Mouse (Mus musculus): ENCODE results near the gene Gm960.

The Gm960 gene

DNA sequence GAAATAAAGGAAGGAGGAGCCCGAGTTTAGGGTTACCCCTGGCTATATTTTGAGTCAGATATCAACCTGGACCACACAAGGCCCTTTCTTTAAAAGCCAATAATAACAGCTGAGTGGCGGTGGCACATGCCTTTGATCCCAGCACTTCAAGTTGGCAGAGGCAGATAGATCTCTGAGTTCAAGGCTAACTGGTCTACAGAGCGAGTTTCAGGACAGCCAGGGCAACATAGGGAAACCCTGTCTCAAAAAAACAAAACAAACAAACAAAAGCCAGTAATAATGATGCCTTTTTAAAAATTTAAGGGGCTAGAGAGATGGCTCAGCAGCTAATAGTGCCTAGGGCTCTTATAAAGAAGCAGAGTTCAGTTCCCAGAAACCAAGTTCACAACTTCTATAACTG, 4.1 kb downstream of the Gm960 start:
- ChIA-PET POLR2A (interaction anchor here in 2 of 4 experiments (1.0 kb wide), 3 partner anchors 11 to 79 kb away, joined by 3 to 4 read pairs (median 3); partner anchors contain the start of gene Lrfn4 (in 1 of the 2)), CTCF (interaction anchor here in 1 of 4 experiments (0.6 kb wide), 1 partner anchor 49 kb away, joined by 3 read pairs; no protein-coding TSS in a partner anchor)

DNA sequence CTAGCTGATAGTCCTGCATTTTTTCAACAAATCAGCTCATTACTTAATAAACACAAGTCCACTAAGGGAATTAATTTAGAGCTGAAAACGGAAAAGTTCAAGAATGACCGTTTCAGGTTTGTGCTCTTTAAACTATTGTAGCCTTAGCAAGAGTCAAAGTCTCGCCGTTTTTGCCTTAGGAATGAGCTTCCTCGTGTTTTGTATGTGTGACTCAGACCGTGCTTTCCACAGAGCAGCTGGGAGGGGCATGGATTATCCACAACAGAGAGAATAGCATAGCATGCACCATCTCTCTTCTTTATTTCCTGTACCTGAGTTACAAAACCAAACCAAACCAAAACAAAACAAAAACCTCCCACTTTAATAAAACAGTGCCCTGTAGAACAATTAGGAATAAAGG, 26.1 kb downstream of the Gm960 start:
- ChIA-PET POLR2A (interaction anchor here in 1 of 4 experiments (1.1 kb wide), 1 partner anchor 12 kb away, joined by 3 read pairs; no protein-coding TSS in a partner anchor), CTCF (interaction anchor here in 1 of 4 experiments (0.6 kb wide), 1 partner anchor 1908 kb away, joined by 5 read pairs; no protein-coding TSS in a partner anchor)

DNA sequence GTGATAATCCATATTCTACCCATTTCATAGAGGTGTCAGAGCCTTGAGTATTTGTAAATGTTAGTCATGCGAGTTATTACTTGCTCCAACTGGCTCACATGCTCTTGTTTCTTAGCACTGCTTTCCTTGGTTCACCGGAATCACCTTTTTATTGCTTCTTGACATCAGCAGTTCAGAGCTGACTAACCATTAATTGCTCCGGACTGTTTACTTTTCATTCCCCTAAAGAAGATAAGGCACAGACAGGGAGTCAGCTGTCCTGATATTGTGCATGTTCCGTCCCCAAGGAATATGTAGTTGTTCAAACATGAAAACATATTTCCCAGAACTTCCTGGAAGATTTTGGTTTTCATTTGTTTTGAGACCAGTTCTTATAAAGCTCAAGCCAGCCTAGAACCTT, 27.7 kb downstream of the Gm960 start:
- ChIA-PET POLR2A (no interaction called here), CTCF (no interaction called here)

DNA sequence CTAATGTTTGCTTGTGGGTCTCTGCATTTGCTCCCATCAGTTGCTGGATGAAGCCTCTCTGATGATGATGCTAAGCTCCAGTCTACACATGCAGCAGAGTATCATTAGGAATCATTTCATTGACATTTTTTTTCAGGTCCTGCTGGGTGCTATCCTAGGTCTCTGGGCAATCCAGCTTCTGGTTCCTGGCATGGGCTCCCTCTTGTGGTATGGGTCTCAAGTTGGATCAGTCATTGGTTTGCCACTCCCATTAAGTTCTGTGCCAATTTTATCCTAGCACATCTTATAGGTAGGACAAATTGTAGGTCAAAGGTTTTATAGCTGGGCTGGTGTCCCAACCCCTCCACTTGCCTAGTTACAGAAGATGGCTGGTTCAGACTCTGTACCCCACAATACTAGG, 31.7 kb downstream of the Gm960 start:
- CTCF ChIA-PET = interaction anchor here in 3 of 4 experiments (0.6 to 1.1 kb wide), 4 partner anchors 22 to 169 kb away, joined by 3 to 5 read pairs (median 4); no protein-coding TSS in a partner anchor

DNA sequence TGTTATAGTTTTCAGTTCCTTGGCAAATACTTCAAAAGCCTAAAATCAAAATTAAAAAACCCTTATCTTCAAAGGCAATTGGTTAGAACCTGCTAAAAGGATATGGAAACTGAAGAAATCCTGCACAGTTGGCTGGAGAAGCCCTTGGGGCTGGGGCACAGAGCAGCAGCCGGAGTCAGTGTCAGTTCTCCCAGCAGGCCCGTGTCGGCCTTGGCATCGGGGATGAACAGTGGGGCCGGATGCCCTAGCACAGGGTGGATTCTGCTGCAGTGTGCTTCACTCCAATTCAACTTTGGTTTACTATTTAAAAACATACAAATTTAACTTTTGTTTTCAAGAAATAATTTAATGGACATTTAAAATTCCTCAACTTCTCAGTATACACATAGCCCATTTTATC, 40.3 kb downstream of the Gm960 start:
- ChIA-PET POLR2A (no interaction called here), CTCF (no interaction called here)

More for the DNA sequence above, 31.7 kb downstream of the Gm960 start:
- POLR2A ChIA-PET = interaction anchor here in 1 of 4 experiments (1.4 kb wide), 1 partner anchor 90 kb away, joined by 4 read pairs; the partner anchor contains the start of gene Rbm4b

DNA sequence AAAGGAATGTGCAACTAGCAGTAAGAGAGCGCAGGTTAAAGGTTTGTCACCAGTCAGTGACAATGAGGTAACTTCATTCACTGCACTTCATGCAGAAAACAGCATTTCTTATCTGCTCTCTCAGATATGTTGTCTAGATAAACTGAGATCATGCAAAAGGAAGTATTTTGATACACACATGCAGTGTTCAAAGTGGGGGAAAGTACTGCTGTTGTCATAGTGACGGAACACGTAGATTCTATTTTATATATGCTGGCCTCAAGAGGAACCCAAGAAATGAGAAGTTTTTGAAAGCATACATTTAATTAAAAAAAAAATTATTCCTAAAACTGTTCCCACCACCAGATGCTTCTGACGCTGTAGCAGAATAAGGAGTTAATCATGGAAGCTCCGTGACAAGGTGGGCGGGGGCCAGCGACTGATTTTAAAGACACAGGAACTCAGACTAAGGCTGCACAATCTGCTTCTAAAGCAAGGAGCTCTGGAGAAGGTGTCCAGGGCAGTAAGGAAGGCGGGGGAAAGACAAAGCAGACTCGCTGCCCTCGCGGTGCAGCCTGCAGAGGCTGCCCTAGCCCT, 51.5 kb downstream of the Gm960 start:
- POLR2A ChIA-PET = interaction anchor here in 1 of 4 experiments (0.7 kb wide), 1 partner anchor 297 kb away, joined by 8 read pairs; no protein-coding TSS in a partner anchor
- CTCF ChIA-PET = interaction anchor here in 2 of 4 experiments (0.6 to 1.1 kb wide), 3 partner anchors 74 to 406 kb away, joined by 3 to 4 read pairs (median 3); no protein-coding TSS in a partner anchor

DNA sequence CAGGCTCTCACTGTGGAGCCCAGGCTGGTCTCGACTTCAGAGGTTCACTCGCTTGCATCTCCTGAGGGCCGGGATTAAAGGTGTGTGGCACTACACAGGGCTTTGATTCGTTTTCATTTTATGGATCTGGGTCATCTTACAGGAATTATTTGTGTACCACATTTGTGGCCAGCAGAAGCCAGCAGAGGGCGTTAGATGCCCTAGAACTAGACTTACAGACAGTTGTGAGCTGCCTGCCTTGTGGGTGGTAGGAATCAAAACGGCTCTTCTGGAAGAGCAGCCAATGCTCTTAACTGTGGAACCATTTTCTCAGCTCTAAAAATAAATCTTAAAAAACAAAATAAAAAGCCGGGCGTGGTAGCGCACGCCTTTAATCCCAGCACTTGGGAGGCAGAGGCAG, 54.2 kb downstream of the Gm960 start:
- ChIA-PET POLR2A (interaction anchor here in 2 of 4 experiments (0.6 to 1.6 kb wide), 5 partner anchors 8 to 99 kb away, joined by 3 to 6 read pairs (median 3); no protein-coding TSS in a partner anchor), CTCF (interaction anchor here in 3 of 4 experiments (0.6 to 1.9 kb wide), 18 partner anchors 9 to 410 kb away, joined by 3 to 19 read pairs (median 3); no protein-coding TSS in a partner anchor)

DNA sequence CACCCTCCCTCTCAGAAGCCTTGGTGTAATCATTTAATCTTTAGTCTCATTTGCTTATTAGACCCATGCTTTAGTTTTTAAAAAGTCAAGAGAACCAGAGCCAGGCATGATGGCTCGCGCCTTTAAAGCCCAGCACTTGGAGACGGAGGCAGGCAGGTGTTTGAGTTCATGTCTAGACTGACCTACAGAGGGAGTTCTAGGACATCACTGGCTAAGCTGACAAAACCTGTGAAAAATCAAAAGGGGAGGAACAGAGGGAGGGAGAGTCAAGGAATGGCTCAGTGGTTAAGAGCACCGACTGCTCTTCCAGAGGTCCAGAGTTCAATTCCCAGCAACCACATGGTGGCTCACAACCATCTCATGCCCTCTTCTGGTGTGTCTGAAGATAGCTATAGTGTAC, 62.5 kb downstream of the Gm960 start:
- ChIA-PET POLR2A (interaction anchor here in 1 of 4 experiments (1.0 to 1.2 kb wide), 2 partner anchors 9 to 20 kb away, joined by 3 read pairs; partner anchors contain the start of gene Lrfn4), CTCF (interaction anchor here (0.6 to 1.5 kb wide), 6 partner anchors 11 to 531 kb away, joined by 3 to 6 read pairs (median 4); partner anchors contain the start of gene Rce1 (in 1 of the 4))

DNA sequence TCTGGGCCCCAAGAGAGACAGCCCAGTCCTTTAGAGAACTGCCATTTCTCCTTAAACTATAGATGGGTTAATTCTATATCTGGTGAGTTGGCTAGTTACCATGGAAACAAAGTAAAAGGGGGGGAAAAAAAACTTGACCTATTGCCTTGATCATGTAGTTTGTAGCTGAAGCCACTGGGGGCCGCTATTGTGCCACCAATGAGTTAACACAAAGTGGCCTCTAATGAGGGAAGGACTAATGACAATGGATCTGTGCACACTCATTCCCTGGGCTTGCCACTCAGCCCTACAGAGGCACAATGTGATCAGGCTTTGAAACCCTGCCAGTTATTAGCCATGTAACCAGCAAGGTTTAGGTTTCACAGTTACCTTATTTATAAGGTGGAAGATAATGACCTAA, 69.6 kb downstream of the Gm960 start:
- ChIA-PET CTCF (interaction anchor here in 3 of 4 experiments (0.5 to 1.8 kb wide), 15 partner anchors 9 to 249 kb away, joined by 3 to 7 read pairs (median 4); partner anchors contain the start of genes Lrfn4 (in 1 of the 3) and Zdhhc24 (in 1 of the 3)), POLR2A (interaction anchor here in 3 of 4 experiments (0.5 to 1.4 kb wide), 4 partner anchors 13 to 183 kb away, joined by 3 to 4 read pairs (median 3); partner anchors contain the start of genes Gm21992 (in 1 of the 3), Lrfn4 (in 1 of the 3) and Rbm14 (in 1 of the 3))

DNA sequence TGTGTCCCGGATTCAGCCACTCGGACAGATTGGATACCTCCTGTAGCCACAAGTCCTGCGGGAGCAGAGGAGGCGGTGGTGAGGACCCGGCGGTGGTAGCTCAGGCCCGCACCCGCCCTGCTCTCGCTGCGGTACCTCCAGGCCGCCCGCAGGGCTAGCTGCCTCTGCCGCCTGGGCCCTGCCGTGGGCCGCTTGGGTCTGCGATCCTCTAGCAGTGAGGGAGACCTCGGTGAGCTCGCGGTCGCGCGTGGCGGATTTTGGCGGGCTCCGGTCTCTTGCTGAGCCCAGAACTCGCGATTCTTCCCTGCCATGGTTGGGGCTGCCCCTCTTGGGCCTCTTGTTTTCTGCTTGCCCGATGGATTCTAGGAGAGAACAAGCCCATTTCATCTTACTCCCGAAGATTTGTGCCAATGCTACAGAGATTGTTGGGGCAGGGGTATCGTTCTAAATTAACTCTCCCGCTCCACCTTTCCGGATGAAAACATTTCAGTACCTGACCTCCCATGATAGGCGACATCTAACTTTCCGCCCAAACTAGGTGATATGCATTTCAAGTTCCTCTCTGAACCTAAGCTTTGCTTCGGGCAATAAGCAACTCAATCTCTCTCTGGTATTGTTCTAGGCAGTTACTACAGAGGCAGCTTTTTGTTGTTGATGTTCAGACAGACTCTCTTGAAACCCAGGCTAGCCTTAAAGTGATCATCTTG, 72.5 kb downstream of the Gm960 start:
- ChIA-PET POLR2A (interaction anchor here (0.6 to 3.4 kb wide), 53 partner anchors 9 to 580 kb away, joined by 3 to 43 read pairs (median 4); partner anchors contain the start of genes Lrfn4 (in 3 of the 4), Pcx (in 2 of the 4), Rbm14 (in 2 of the 4) and Sptbn2 (in 2 of the 4)), CTCF (interaction anchor here in 3 of 4 experiments (0.5 to 2.3 kb wide), 19 partner anchors 8 to 1418 kb away, joined by 3 to 10 read pairs (median 4); partner anchors contain the start of gene Klc2 (in 1 of the 3))

DNA sequence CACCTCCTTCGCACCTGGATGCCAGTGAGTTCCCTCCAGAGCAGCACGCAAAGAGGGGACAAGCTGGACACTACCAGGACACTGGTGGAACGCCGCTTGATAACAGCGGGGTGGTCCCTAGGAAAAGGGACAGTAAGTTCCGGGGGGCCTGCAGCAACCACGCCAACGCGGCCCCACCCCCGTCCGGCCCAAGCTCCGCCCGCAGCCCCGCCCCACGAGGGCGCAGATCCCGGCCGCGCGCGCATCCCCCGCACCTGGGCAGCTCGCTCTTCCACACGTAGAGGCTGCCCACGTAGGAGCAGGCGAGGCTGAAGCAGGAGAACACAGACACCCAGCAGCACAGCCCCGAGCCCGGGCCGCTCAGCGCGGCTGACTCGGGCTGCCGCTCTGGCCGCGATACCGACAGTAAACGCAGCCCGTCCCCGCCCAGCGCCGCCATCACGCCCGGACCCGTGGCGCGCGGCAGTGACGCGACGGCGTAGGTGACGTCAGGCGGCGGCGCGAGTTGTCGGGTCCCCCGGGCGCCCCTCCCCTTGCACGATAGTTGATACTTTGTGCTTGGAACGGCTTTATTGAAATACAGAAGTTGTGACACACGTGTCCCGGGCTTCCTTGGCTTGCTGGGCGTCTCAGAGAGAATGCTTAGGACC, 73.2 kb downstream of the Gm960 start, which contains the start of gene Rce1:
Gene Rce1, minus strand, starts transcription at position 463 of the 650 bp plus-strand sequence.
- POLR2A ChIA-PET = interaction anchor here (0.6 to 3.4 kb wide), 63 partner anchors 9 to 579 kb away, joined by 3 to 43 read pairs (median 4); partner anchors contain the start of genes Lrfn4 (in 3 of the 4), Gm960 (in 2 of the 4), Pcx (in 2 of the 4) and Rbm14 (in 2 of the 4)
- CTCF ChIA-PET = interaction anchor here in 3 of 4 experiments (0.5 to 1.9 kb wide), 17 partner anchors 8 to 493 kb away, joined by 3 to 9 read pairs (median 3); partner anchors contain the start of gene Klc2 (in 1 of the 3)

DNA sequence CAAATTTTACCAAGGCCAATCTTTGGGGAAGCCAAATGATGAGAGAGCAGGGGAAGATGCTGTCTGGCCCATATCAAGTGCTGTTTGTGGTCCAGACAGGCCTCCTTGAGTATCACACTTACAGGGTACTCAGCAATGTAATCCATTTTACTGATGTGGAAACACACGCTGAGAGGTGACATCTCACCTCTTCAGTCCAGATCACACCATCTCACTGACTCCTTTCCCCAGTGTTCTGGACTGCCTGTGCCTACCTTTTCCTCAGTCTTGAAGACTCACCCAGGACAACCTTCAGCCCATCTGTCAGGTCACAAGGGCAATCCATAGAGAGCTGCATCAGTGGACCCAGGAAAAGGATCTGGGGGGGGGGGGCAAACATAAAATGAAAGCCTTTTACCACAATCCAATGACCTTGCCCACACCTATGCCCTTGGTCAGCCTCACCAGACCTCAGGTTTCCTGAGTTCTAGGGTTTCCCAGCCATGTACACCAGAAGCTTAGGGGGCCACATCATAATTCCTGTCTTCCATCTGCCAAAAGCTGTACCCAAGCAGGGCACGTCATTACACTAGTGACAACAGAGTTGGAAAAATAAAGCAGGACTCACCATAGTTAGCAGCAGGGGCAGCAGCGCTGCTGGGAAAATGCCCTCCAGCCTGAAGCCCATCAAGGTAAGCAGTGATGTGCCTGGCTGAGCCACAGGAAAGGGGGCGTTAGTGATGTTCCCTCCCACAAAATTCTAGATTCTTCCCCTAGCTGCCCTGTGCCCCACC, 73.9 kb downstream of the Gm960 start:
- ChIA-PET POLR2A (interaction anchor here in 3 of 4 experiments (0.6 to 3.4 kb wide), 51 partner anchors 8 to 494 kb away, joined by 3 to 43 read pairs (median 4); partner anchors contain the start of genes Lrfn4 (in 3 of the 3), Pcx (in 2 of the 3), Rbm14 (in 2 of the 3) and Sptbn2 (in 2 of the 3)), CTCF (interaction anchor here in 3 of 4 experiments (0.5 to 1.9 kb wide), 13 partner anchors 8 to 494 kb away, joined by 3 to 6 read pairs (median 3); partner anchors contain the start of gene Klc2 (in 1 of the 3))

DNA sequence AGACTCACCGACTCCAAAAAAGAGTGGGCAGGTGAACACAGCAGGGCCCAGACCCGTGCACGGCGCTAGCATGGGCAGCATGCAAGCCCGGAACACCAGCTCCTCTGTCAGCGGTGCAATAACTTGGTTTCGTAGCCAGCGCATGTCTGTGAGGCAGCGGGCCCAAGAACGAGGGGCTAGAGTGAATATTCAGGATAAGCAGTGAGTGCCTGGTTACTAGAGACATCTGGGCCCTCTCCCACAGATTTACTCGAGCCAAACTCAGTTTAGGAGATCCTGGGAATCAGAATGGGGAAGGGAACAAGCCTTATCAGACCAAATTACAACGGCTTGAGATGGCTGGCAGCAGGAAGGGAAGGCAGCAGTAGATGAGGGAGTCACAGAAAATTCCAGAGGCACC, 74.5 kb downstream of the Gm960 start:
- CTCF ChIA-PET = no interaction called here
- POLR2A ChIA-PET = interaction anchor here in 2 of 4 experiments (0.6 to 2.0 kb wide), 5 partner anchors 8 to 119 kb away, joined by 3 to 7 read pairs (median 3); partner anchors contain the start of genes Gm960 (in 1 of the 2) and Lrfn4 (in 1 of the 2)

DNA sequence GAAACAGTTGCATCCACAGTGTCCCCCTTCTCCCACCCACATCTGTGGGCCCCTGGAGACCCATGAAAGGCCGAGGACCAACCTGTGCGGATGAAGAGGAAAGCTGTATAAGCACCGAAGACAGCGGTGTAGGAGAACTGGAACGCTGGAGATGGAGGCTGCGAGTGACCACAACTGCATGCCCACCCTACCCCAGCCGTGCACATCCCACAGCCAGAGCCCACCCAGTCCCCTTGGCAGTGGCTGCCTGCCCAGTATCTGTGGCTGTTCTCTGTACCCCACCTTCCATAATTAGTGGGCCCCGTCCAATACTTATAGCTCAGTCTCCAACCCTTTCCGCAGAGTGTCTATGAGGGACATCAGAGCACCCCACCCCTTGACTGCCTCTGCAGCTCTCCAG, 75.0 kb downstream of the Gm960 start:
- POLR2A ChIA-PET = interaction anchor here in 3 of 4 experiments (0.5 to 0.9 kb wide), 4 partner anchors 8 to 120 kb away, joined by 3 to 4 read pairs (median 3); partner anchors contain the start of gene Lrfn4 (in 2 of the 3)
- CTCF ChIA-PET = interaction anchor here in 1 of 4 experiments (0.7 kb wide), 1 partner anchor 126 kb away, joined by 4 read pairs; no protein-coding TSS in a partner anchor

DNA sequence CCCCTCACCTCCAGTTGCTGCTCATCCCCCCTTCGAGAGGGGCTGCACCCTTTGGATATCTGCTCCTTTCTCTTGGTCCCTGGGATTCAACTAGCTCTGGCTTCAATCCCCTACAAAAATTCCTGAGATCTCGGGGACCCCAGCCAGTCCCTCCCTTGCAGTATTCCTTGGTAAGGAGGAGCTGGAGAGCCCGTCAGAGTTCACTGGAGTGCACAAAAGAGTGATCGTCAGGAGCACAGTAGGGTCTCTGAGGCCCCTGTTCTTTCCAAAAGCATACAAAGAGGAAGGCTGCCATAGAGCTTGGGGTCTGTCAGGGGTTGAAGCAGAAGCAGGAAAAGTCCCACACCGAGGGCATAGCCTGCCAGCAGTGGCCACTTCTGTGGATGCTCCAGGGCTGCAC, 75.7 kb downstream of the Gm960 start:
- POLR2A ChIA-PET = interaction anchor here in 2 of 4 experiments (0.5 to 1.0 kb wide), 3 partner anchors 19 to 527 kb away, joined by 3 to 5 read pairs (median 3); no protein-coding TSS in a partner anchor
- CTCF ChIA-PET = interaction anchor here in 1 of 4 experiments (0.6 to 0.7 kb wide), 2 partner anchors 121 to 125 kb away, joined by 3 to 4 read pairs; no protein-coding TSS in a partner anchor

DNA sequence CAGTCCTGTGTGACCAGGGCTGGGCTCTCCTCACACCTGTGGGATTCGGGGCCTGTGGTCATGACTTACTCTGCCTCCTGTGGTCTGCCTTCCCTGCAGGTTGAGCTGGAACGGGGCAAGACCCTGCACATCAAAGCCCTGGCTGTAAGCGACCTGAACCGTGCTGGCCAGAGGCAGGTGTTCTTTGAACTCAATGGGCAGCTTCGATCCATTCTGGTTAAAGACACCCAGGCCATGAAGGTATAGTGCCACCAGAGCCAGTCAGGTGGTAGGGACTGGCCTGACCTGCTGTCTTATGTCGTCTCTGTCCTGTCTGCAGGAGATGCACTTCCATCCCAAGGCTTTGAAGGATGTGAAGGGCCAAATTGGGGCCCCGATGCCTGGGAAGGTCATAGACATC, 77.7 kb downstream of the Gm960 start:
- ChIA-PET POLR2A (no interaction called here), CTCF (no interaction called here)

DNA sequence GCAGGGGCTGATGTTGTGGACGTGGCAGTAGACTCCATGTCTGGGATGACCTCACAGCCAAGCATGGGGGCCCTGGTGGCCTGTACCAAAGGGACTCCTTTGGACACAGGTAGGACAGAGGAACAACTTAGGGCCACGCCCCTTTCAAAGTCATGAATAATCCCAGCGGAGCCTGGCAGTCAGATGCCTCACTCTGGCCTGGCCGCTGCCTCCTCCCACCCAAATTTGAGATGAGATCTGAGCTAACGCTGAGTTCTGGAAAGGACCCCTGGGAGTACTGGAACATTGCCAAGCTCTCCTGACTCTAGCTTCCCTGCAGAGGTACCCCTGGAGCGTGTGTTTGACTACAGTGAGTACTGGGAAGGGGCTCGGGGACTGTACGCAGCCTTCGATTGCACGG, 79.0 kb downstream of the Gm960 start:
- ChIA-PET POLR2A (no interaction called here), CTCF (interaction anchor here in 3 of 4 experiments (0.5 to 1.5 kb wide), 5 partner anchors 15 to 310 kb away, joined by 3 to 8 read pairs (median 3); no protein-coding TSS in a partner anchor)

Measured in embryonic stem cell, embryonic (primary cell).